Comparison of ENCODE assay signal across 19 mouse cellular contexts in genomic region chr10:69454480-69454879, GRCm38 (mm10). TPM values are rescaled to one million over a fixed set of nuclear protein-coding genes. Genes with fewer than 3 reads are reported as not detected.
DNase-seq lines count a peak whose midpoint lies in the region; ATAC-seq and TF ChIP-seq lines count a peak whose summit lies in the region.
"Had no signal": no experiment of that assay in that cellular context is flagged by ENCODE, and none has a peak within 500 bp of the region (broad histone marks: within the 10 kb centered on the region; RNA-seq: fewer than 3 reads in every experiment).

No protein-coding gene starts in this region.

- DNase-seq in forebrain, embryonic 14.5 days (ENCODE audit: low spot score): peak; percentile 35
- DNase-seq in kidney, adult 8-10 months: no peak
- DNase-seq in midbrain, embryonic 14.5 days: peak; percentile 62
- peak; percentile 49 for DNase-seq in brain, embryonic 14.5 days (ENCODE audit: low read depth)
- DNase-seq: adrenal gland, adult 2 months; cerebellum, adult 2 months; cerebellum, postnatal 25 days; gastrocnemius, postnatal 14 days; kidney, adult 18-20 months; lung, adult 18-20 months; lung, postnatal 10 days; thymus, adult 18-20 months; thymus, postnatal 36 days had no signal

- H3K9me3 ChIP-seq in forebrain, embryonic 14.5 days (replicated peaks; ENCODE audit: control insufficient read depth, low read length): no peaks in the 10 kb centered on the region
- H3K9me3 ChIP-seq in forebrain, embryonic 13.5 days (replicated peaks): no peaks in the 10 kb centered on the region
- no peaks in the 10 kb centered on the region for H3K9me3 ChIP-seq in kidney, embryonic 15.5 days (replicated peaks)
- H3K9me3 ChIP-seq in midbrain, embryonic 14.5 days (ENCODE audit: control insufficient read depth, low read length): no peaks in the 10 kb centered on the region
- H3K9me3 ChIP-seq in midbrain, embryonic 16.5 days (replicated peaks; ENCODE audit: control insufficient read depth, low read length, poor library complexity, severe bottlenecking): no peaks in the 10 kb centered on the region
- H3K9me3 ChIP-seq: embryonic facial prominence, embryonic 12.5 days; midbrain, embryonic 13.5 days had no signal

- no peaks in the 10 kb centered on the region for H3K27me3 ChIP-seq in forebrain, embryonic 14.5 days (replicated peaks; ENCODE audit: control insufficient read depth, insufficient read depth, low read length)
- no peaks in the 10 kb centered on the region for H3K27me3 ChIP-seq in forebrain, embryonic 13.5 days
- no peaks in the 10 kb centered on the region for H3K27me3 ChIP-seq in kidney, embryonic 15.5 days
- H3K27me3 ChIP-seq in midbrain, embryonic 14.5 days (ENCODE audit: control insufficient read depth, insufficient read depth, low read length): no peaks in the 10 kb centered on the region
- no peaks in the 10 kb centered on the region for H3K27me3 ChIP-seq in midbrain, embryonic 16.5 days (ENCODE audit: control insufficient read depth, insufficient read depth, low read depth, low read length)
- H3K27me3 ChIP-seq: embryonic facial prominence, embryonic 12.5 days; midbrain, embryonic 13.5 days had no signal

- TF ChIP-seq POLR2A in brain, embryonic 14.5 days (IDR thresholded peaks at IDR 0.05; ENCODE audit: borderline replicate concordance, extremely low read depth, insufficient read depth, insufficient read length, poor library complexity, severe bottlenecking): no peak

- no peak overlapping the region for H3K27ac ChIP-seq in forebrain, embryonic 14.5 days (ENCODE audit: low read depth, low read length)
- H3K27ac ChIP-seq in forebrain, embryonic 13.5 days: no peak overlapping the region
- no peak overlapping the region for H3K27ac ChIP-seq in kidney, embryonic 15.5 days
- H3K27ac ChIP-seq in midbrain, embryonic 14.5 days (replicated peaks; ENCODE audit: low read depth, low read length): no peak overlapping the region
- no peak overlapping the region for H3K27ac ChIP-seq in midbrain, embryonic 16.5 days (ENCODE audit: low read length)
- H3K27ac ChIP-seq: embryonic facial prominence, embryonic 12.5 days; midbrain, embryonic 13.5 days had no signal

- no peak overlapping the region for H3K4me2 ChIP-seq in forebrain, embryonic 14.5 days (ENCODE audit: low read length)
- no peak overlapping the region for H3K4me2 ChIP-seq in forebrain, embryonic 13.5 days
- no peak overlapping the region for H3K4me2 ChIP-seq in kidney, embryonic 15.5 days
- no peak overlapping the region for H3K4me2 ChIP-seq in midbrain, embryonic 14.5 days (ENCODE audit: low read length)
- H3K4me2 ChIP-seq in midbrain, embryonic 16.5 days (ENCODE audit: low read length): no peak overlapping the region
- H3K4me2 ChIP-seq: embryonic facial prominence, embryonic 12.5 days; heart, embryonic 11.5 days; midbrain, embryonic 13.5 days had no signal

- no peak for ATAC-seq in forebrain, embryonic 14.5 days
- ATAC-seq in forebrain, embryonic 13.5 days: no peak
- ATAC-seq in kidney, embryonic 15.5 days (replicated peaks; ENCODE audit: low FRiP score): peak; percentile 72
- ATAC-seq in midbrain, embryonic 14.5 days (ENCODE audit: low FRiP score, low TSS enrichment): no peak
- ATAC-seq in midbrain, embryonic 16.5 days: no peak
- ATAC-seq: midbrain, embryonic 13.5 days had no signal

- TF ChIP-seq CTCF in brain, embryonic 14.5 days (IDR thresholded peaks at IDR 0.05; ENCODE audit: borderline replicate concordance, extremely low read depth, insufficient read depth, insufficient read length): peak; percentile 4; the same call in 1 of the 2 replicates

- H3K4me1 ChIP-seq in forebrain, embryonic 14.5 days (ENCODE audit: control insufficient read depth, insufficient read depth, low read length): no peaks in the 10 kb centered on the region
- H3K4me1 ChIP-seq in forebrain, embryonic 13.5 days: no peaks in the 10 kb centered on the region
- peaks cover 8% of the 10 kb centered on the region; the same call in 1 of the 2 replicates for H3K4me1 ChIP-seq in kidney, embryonic 15.5 days
- no peaks in the 10 kb centered on the region for H3K4me1 ChIP-seq in midbrain, embryonic 14.5 days (ENCODE audit: control insufficient read depth, insufficient read depth, low read length)
- peaks cover 5% of the 10 kb centered on the region; the same call in 1 of the 2 replicates for H3K4me1 ChIP-seq in midbrain, embryonic 16.5 days (ENCODE audit: control insufficient read depth, insufficient read depth, low read length)
- H3K4me1 ChIP-seq: embryonic facial prominence, embryonic 12.5 days; midbrain, embryonic 13.5 days had no signal

- no peaks in the 10 kb centered on the region for H3K36me3 ChIP-seq in forebrain, embryonic 14.5 days (ENCODE audit: control insufficient read depth, insufficient read depth, low read length)
- H3K36me3 ChIP-seq in forebrain, embryonic 13.5 days (ENCODE audit: poor library complexity, severe bottlenecking): no peaks in the 10 kb centered on the region
- no peaks in the 10 kb centered on the region for H3K36me3 ChIP-seq in kidney, embryonic 15.5 days
- H3K36me3 ChIP-seq in midbrain, embryonic 14.5 days (ENCODE audit: control insufficient read depth, insufficient read depth, low read length): no peaks in the 10 kb centered on the region
- H3K36me3 ChIP-seq in midbrain, embryonic 16.5 days (ENCODE audit: control insufficient read depth, insufficient read depth, low read length): no peaks in the 10 kb centered on the region
- H3K36me3 ChIP-seq: embryonic facial prominence, embryonic 12.5 days; midbrain, embryonic 13.5 days had no signal

- H3K4me3 ChIP-seq in forebrain, embryonic 14.5 days (ENCODE audit: low read depth, low read length): no peak overlapping the region
- no peak overlapping the region for H3K4me3 ChIP-seq in forebrain, embryonic 13.5 days
- H3K4me3 ChIP-seq in kidney, embryonic 15.5 days (replicated peaks): no peak overlapping the region
- no peak overlapping the region for H3K4me3 ChIP-seq in midbrain, embryonic 14.5 days (replicated peaks; ENCODE audit: low read depth, low read length)
- no peak overlapping the region for H3K4me3 ChIP-seq in midbrain, embryonic 16.5 days (ENCODE audit: low read depth, low read length)
- H3K4me3 ChIP-seq: embryonic facial prominence, embryonic 12.5 days; midbrain, embryonic 13.5 days had no signal

- 76% methylated on average over 7 of the region's 7 CpGs for WGBS in forebrain, embryonic 14.5 days
- 66% methylated on average over 7 of the region's 7 CpGs for WGBS in forebrain, embryonic 13.5 days
- 27% methylated on average over 7 of the region's 7 CpGs for WGBS in kidney, embryonic 15.5 days
- 63% methylated on average over 7 of the region's 7 CpGs for WGBS in midbrain, embryonic 14.5 days
- 53% methylated on average over 7 of the region's 7 CpGs for WGBS in midbrain, embryonic 16.5 days

- no peak overlapping the region for H3K9ac ChIP-seq in forebrain, embryonic 14.5 days (ENCODE audit: low read length)
- H3K9ac ChIP-seq in forebrain, embryonic 13.5 days: no peak overlapping the region
- H3K9ac ChIP-seq in kidney, embryonic 15.5 days: no peak overlapping the region
- H3K9ac ChIP-seq in midbrain, embryonic 14.5 days (replicated peaks; ENCODE audit: low read length): no peak overlapping the region
- H3K9ac ChIP-seq in midbrain, embryonic 16.5 days (ENCODE audit: low read depth, low read length): no peak overlapping the region
- H3K9ac ChIP-seq: embryonic facial prominence, embryonic 12.5 days; midbrain, embryonic 13.5 days had no signal

RNA-seq across cellular contexts. Expression of gene Ank3, which starts 55.9 kb away (rescaled TPM):
- 60.0 and 84.2 TPM in 2 replicates for polyA plus RNA-seq in forebrain, embryonic 14.5 days (2014; fragmentation: Nextera tagmentation; extraction: Ambion mirVana)
- polyA plus RNA-seq in forebrain, embryonic 13.5 days (2015; fragmentation: Nextera tagmentation; extraction: Ambion mirVana): 63.5 and 70.9 TPM in 2 replicates
- 43.9 and 47.9 TPM in 2 replicates for polyA plus RNA-seq in kidney, embryonic 15.5 days (2015; fragmentation: Nextera tagmentation; extraction: Ambion mirVana)
- polyA plus RNA-seq in midbrain, embryonic 14.5 days (2014; fragmentation: Nextera tagmentation; extraction: Ambion mirVana): 139 and 150 TPM in 2 replicates
- polyA plus RNA-seq in midbrain, embryonic 16.5 days (2015; fragmentation: Nextera tagmentation; extraction: Ambion mirVana): 86.7 and 102 TPM in 2 replicates
- polyA plus RNA-seq in brain, embryonic 14.5 days (2012; rRNA removed): 76.0 and 183 TPM in 2 replicates

Comparison
In these comparisons a context has a peak if more than half of its experiments do, and no peak if none do; other contexts are left out.
1. DNase-seq: peak in forebrain, embryonic 14.5 days (single experiment), midbrain, embryonic 14.5 days (single experiment) and brain, embryonic 14.5 days (single experiment); none in kidney, adult 8-10 months (0 of 2).